Mouse (Mus musculus) spleen, adult 2 months (tissue): ENCODE measurements at regions not wholly inside any gene's neighbourhood (a gene's known extent, or its start where the extent isn't known, plus 50 kb on each side); places are given as distances from the start of the nearest gene placed in this dataset.

Experiments
- DNase-seq, 2 experiments: peaks; one replicate each; pipeline versions ENCODE4 v3.0.0 to v3.0.0-alpha.2; 2012 to 2021; ENCODE audit warnings: low spot score in 2 of 2, low read depth in 1 of 2
- H3K27ac ChIP-seq: fragments of 200-500 bp; 2 replicates; pipeline ENCODE4 v1.5.1; 2012; ENCODE audit warnings: low read length, inconsistent platforms; ENCODE audit not compliant: insufficient read depth
- H3K27me3 ChIP-seq: fragments of 200-500 bp; 2 replicates; pipeline ENCODE4 v1.6.1; 2012; ENCODE audit warnings: mild to moderate bottlenecking, moderate library complexity, low read length, inconsistent platforms; ENCODE audit not compliant: control insufficient read depth, insufficient read depth
- H3K36me3 ChIP-seq: fragments of 200-500 bp; 2 replicates; pipeline ENCODE4 v1.6.1; 2012; ENCODE audit warnings: mild to moderate bottlenecking, low read length, inconsistent platforms; ENCODE audit not compliant: control insufficient read depth, insufficient read depth
- H3K4me1 ChIP-seq: fragments of 200-500 bp; 2 replicates; pipeline ENCODE4 v1.6.1; 2011; ENCODE audit warnings: inconsistent platforms; ENCODE audit not compliant: control insufficient read depth, insufficient read depth, insufficient read length
- H3K4me3 ChIP-seq: fragments of 200-500 bp; 2 replicates; pipeline ENCODE4 v1.5.1; 2011; ENCODE audit warnings: mild to moderate bottlenecking, inconsistent platforms; ENCODE audit not compliant: insufficient read depth, insufficient read length; ENCODE audit errors: extremely low read depth
- CTCF ChIP-seq: fragments of 200-500 bp; IDR thresholded peaks from 2 replicates; pipeline ENCODE4 v1.5.1; 2011; ENCODE audit warnings: mild to moderate bottlenecking, inconsistent platforms; ENCODE audit not compliant: insufficient read depth, insufficient read length, insufficient replicate concordance; ENCODE audit errors: extremely low read depth
- POLR2A ChIP-seq: fragments of 200-500 bp; IDR thresholded peaks from 2 replicates; pipeline ENCODE4 v1.6.1; 2011; ENCODE audit warnings: low read depth, low read length, inconsistent platforms
- WGBS: fragments of 180-500 bp; shearing (Covaris S2); methylation state at CpG from one replicate; pipeline ENCODE4 v1.1.7; 2018; 5-methylcytosine and 5-hydroxymethylcytosine counted together

- DNase-seq: no peak
- Histone ChIP-seq H3K27ac (no peak overlapping the region), H3K4me3 (no peak overlapping the region), H3K27me3 (no peaks in the 10 kb centered on the region), H3K36me3 (no peaks in the 10 kb centered on the region), H3K4me1 (no peaks in the 10 kb centered on the region; the same call in 1 of the 2 replicates)
- WGBS: 44% methylated on average over 4 of the region's 4 CpGs
- no peak for TF ChIP-seq POLR2A
- no peak for TF ChIP-seq CTCF
These were observed 51.0 kb upstream of the Bank1 start for GRCm38 (mm10) chr3:136376893-136377292.
